Mouse (Mus musculus) liver, postnatal 0 days (tissue): ENCODE measurements around the gene Abhd14b.

ENCODE experiments used
- CTCF ChIP-seq: sonication (generic); IDR thresholded peaks from 2 replicates; pipeline ENCODE4 v1.5.1; 2016; ENCODE audit warnings: antibody characterized with exemption, low read depth
- EP300 ChIP-seq: IDR thresholded peaks from 2 replicates; pipeline ENCODE4 v1.6.1; 2016; ENCODE audit warnings: antibody characterized with exemption, low read depth, mild to moderate bottlenecking

- TF ChIP-seq CTCF (no peak), EP300 (no peak)
Observed at GRCm38 (mm10) chr9:106411729-106412128, 35.5 kb upstream of the Abhd14b start.
